22 mouse cellular contexts compared by ENCODE assay signal in genomic region chr1:57947552-57948347, GRCm38 (mm10). TPM values are rescaled to one million over a fixed set of nuclear protein-coding genes. Genes with fewer than 3 reads are reported as not detected.
A peak's percentile ranks its signal among the peaks of the same experiment; 100 is the strongest.
DNase-seq lines count a peak whose midpoint lies in the region; ATAC-seq and TF ChIP-seq lines count a peak whose summit lies in the region.
"Had no signal": no experiment of that assay in that cellular context is flagged by ENCODE, and none has a peak within 500 bp of the region (broad histone marks: within the 10 kb centered on the region; RNA-seq: fewer than 3 reads in every experiment).

No protein-coding gene starts in this region.

- peak overlapping the region; percentile 78 for H3K27ac ChIP-seq in lung, embryonic 14.5 days (ENCODE audit: low read depth)
- no peak overlapping the region for H3K27ac ChIP-seq in midbrain, embryonic 14.5 days (replicated peaks; ENCODE audit: low read depth, low read length)
- no peak overlapping the region for H3K27ac ChIP-seq in midbrain, postnatal 0 days (ENCODE audit: low read depth, low read length)
- H3K27ac ChIP-seq in embryonic fibroblast, embryonic 13.5 days (ENCODE audit: insufficient read depth, low read length): peak overlapping the region; percentile 22
- H3K27ac ChIP-seq: embryonic facial prominence, embryonic 13.5 days; kidney, embryonic 15.5 days; liver, embryonic 12.5 days; neural tube, embryonic 15.5 days had no signal

- peak; percentile 61 for DNase-seq in lung, embryonic 14.5 days
- DNase-seq in lung, postnatal 36 days: no peak
- peak; percentile 26 for DNase-seq in midbrain, embryonic 14.5 days
- DNase-seq in midbrain, postnatal 0 days (ENCODE audit: low spot score): no peak
- no peak for DNase-seq in cerebellum, adult 9-10 months
- DNase-seq in left cerebral cortex, adult 11 months (ENCODE audit: low spot score): no peak
- DNase-seq: adrenal gland, postnatal 36 days; cerebellum, postnatal 10 days; gastrocnemius, postnatal 10 days; kidney, postnatal 4 days; lung, adult 18-20 months; right cerebral cortex, adult 18-20 months; right cerebral cortex, postnatal 4 days; thymus, postnatal 14 days had no signal

- TF ChIP-seq POLR2A in embryonic fibroblast, embryonic 13.5 days (IDR thresholded peaks at IDR 0.05; ENCODE audit: low read depth, low read length): no peak

- peak; percentile 60; the same call in 1 of the 2 replicates for ATAC-seq in lung, embryonic 14.5 days (ENCODE audit: insufficient read depth)
- no peak for ATAC-seq in midbrain, embryonic 14.5 days (ENCODE audit: low FRiP score, low TSS enrichment)
- ATAC-seq in midbrain, postnatal 0 days (ENCODE audit: low FRiP score): no peak
- ATAC-seq: forebrain, embryonic 14.5 days; intestine, postnatal 0 days; liver, embryonic 12.5 days had no signal

- H3K9ac ChIP-seq in lung, embryonic 14.5 days: no peak overlapping the region
- no peak overlapping the region for H3K9ac ChIP-seq in midbrain, embryonic 14.5 days (replicated peaks; ENCODE audit: low read length)
- H3K9ac ChIP-seq in midbrain, postnatal 0 days (replicated peaks; ENCODE audit: low read length, poor library complexity, severe bottlenecking): no peak overlapping the region
- H3K9ac ChIP-seq: embryonic facial prominence, embryonic 13.5 days; kidney, embryonic 15.5 days; liver, embryonic 12.5 days; neural tube, embryonic 15.5 days had no signal

- H3K9me3 ChIP-seq in lung, embryonic 14.5 days (ENCODE audit: low read depth, low read length): no peaks in the 10 kb centered on the region
- no peaks in the 10 kb centered on the region for H3K9me3 ChIP-seq in midbrain, embryonic 14.5 days (ENCODE audit: control insufficient read depth, low read length)
- H3K9me3 ChIP-seq in midbrain, postnatal 0 days (ENCODE audit: low read length): no peaks in the 10 kb centered on the region
- H3K9me3 ChIP-seq: embryonic facial prominence, embryonic 13.5 days; kidney, embryonic 15.5 days; liver, embryonic 12.5 days; neural tube, embryonic 15.5 days had no signal

- whole genome bisulfite sequencing in lung, embryonic 14.5 days: 8% methylated on average over 2 of the region's 2 CpGs
- 24% methylated on average over 2 of the region's 2 CpGs for WGBS in midbrain, embryonic 14.5 days
- 42% methylated on average over 2 of the region's 2 CpGs for WGBS in midbrain, postnatal 0 days

- peaks cover 31% of the 10 kb centered on the region for H3K36me3 ChIP-seq in lung, embryonic 14.5 days (ENCODE audit: insufficient read depth)
- peaks cover 16% of the 10 kb centered on the region; the same call in 1 of the 2 replicates for H3K36me3 ChIP-seq in midbrain, embryonic 14.5 days (ENCODE audit: control insufficient read depth, insufficient read depth, low read length)
- peaks cover 14% of the 10 kb centered on the region; the same call in 1 of the 2 replicates for H3K36me3 ChIP-seq in midbrain, postnatal 0 days (ENCODE audit: insufficient read depth, low read length)
- H3K36me3 ChIP-seq: liver, embryonic 12.5 days had no signal

- H3K4me2 ChIP-seq in lung, embryonic 14.5 days: no peak overlapping the region
- no peak overlapping the region for H3K4me2 ChIP-seq in midbrain, embryonic 14.5 days (ENCODE audit: low read length)
- H3K4me2 ChIP-seq in midbrain, postnatal 0 days (ENCODE audit: low read depth, low read length, poor library complexity, severe bottlenecking): no peak overlapping the region
- H3K4me2 ChIP-seq: embryonic facial prominence, embryonic 13.5 days; heart, embryonic 11.5 days; kidney, embryonic 15.5 days; liver, embryonic 12.5 days; neural tube, embryonic 15.5 days had no signal

- no peaks in the 10 kb centered on the region for H3K27me3 ChIP-seq in lung, embryonic 14.5 days (ENCODE audit: insufficient read depth, low read length)
- H3K27me3 ChIP-seq in midbrain, embryonic 14.5 days (ENCODE audit: control insufficient read depth, insufficient read depth, low read length): no peaks in the 10 kb centered on the region
- no peaks in the 10 kb centered on the region for H3K27me3 ChIP-seq in midbrain, postnatal 0 days (ENCODE audit: insufficient read depth, low read length)
- H3K27me3 ChIP-seq: embryonic facial prominence, embryonic 13.5 days; liver, embryonic 12.5 days; neural tube, embryonic 15.5 days had no signal

- no peak for TF ChIP-seq CTCF in lung, embryonic 14.5 days (IDR thresholded peaks at IDR 0.05; ENCODE audit: low read depth)
- TF ChIP-seq CTCF in midbrain, postnatal 0 days (IDR thresholded peaks at IDR 0.05): no peak
- TF ChIP-seq CTCF in embryonic fibroblast, embryonic 13.5 days (IDR thresholded peaks at IDR 0.05; ENCODE audit: borderline replicate concordance, insufficient read depth, low read length): no peak

- no peaks in the 10 kb centered on the region for H3K4me1 ChIP-seq in lung, embryonic 14.5 days (ENCODE audit: insufficient read depth)
- no peaks in the 10 kb centered on the region for H3K4me1 ChIP-seq in midbrain, embryonic 14.5 days (ENCODE audit: control insufficient read depth, insufficient read depth, low read length)
- no peaks in the 10 kb centered on the region for H3K4me1 ChIP-seq in midbrain, postnatal 0 days (ENCODE audit: insufficient read depth, low read length)
- H3K4me1 ChIP-seq in embryonic fibroblast, embryonic 13.5 days (ENCODE audit: control insufficient read depth, insufficient read depth, low read length): peaks cover 7% of the 10 kb centered on the region
- H3K4me1 ChIP-seq: liver, embryonic 12.5 days; neural tube, embryonic 15.5 days had no signal

- no peak overlapping the region for H3K4me3 ChIP-seq in lung, embryonic 14.5 days (ENCODE audit: low read depth, low read length)
- H3K4me3 ChIP-seq in midbrain, embryonic 14.5 days (replicated peaks; ENCODE audit: low read depth, low read length): no peak overlapping the region
- no peak overlapping the region for H3K4me3 ChIP-seq in midbrain, postnatal 0 days (ENCODE audit: low read depth, low read length)
- no peak overlapping the region for H3K4me3 ChIP-seq in embryonic fibroblast, embryonic 13.5 days (ENCODE audit: insufficient read depth, low read length)
- H3K4me3 ChIP-seq: embryonic facial prominence, embryonic 13.5 days; kidney, embryonic 15.5 days; liver, embryonic 12.5 days; neural tube, embryonic 15.5 days had no signal

RNA-seq across cellular contexts. Expression of gene Sgo2a, which starts 48.0 kb away (rescaled TPM):
- 27.1 and 28.8 TPM in 2 replicates for polyA plus RNA-seq in lung, embryonic 14.5 days (2014; fragmentation: Nextera tagmentation; extraction: Ambion mirVana)
- polyA plus RNA-seq in midbrain, embryonic 14.5 days (2014; fragmentation: Nextera tagmentation; extraction: Ambion mirVana): 2.8 and 5.2 TPM in 2 replicates
- total RNA-seq in midbrain, postnatal 0 days (2014; rRNA removed): 1.4 and 3.1 TPM in 2 replicates
- polyA plus RNA-seq in midbrain, postnatal 0 days (2015; fragmentation: Nextera tagmentation; extraction: Ambion mirVana): 1.1 and 1.4 TPM in 2 replicates
- 12.4 and 20.7 TPM in 2 replicates for polyA plus RNA-seq in embryonic fibroblast, embryonic 13.5 days (2011; ENCODE audit: insufficient read length, low read depth, missing spikeins)

Comparison
In these comparisons a context has a peak if more than half of its experiments do, and no peak if none do; other contexts are left out.
1. DNase-seq: peak in lung, embryonic 14.5 days (single experiment) and midbrain, embryonic 14.5 days (single experiment); none in lung, postnatal 36 days (single experiment), midbrain, postnatal 0 days (single experiment), cerebellum, adult 9-10 months (single experiment) and left cerebral cortex, adult 11 months (single experiment).
2. H3K27ac ChIP-seq: peak in lung, embryonic 14.5 days (single experiment) and embryonic fibroblast, embryonic 13.5 days (single experiment); none in midbrain, embryonic 14.5 days (single experiment) and midbrain, postnatal 0 days (single experiment).